Mouse (Mus musculus) midbrain, embryonic 11.5 days (tissue): ENCODE measurements at regions not wholly inside any gene's neighbourhood (a gene's known extent, or its start where the extent isn't known, plus 50 kb on each side); places are given as distances from the start of the nearest gene placed in this dataset.

Experiments
- ATAC-seq: fragments of 200-750 bp; cut with Nextera tagmentation; 2 replicates; pipeline ENCODE4 v1.8.0; 2017; ENCODE audit warnings: moderate TSS enrichment, moderate library complexity; ENCODE audit not compliant: low FRiP score
- DNase-seq: peaks from one replicate; pipeline ENCODE4 v3.0.0; 2015; ENCODE audit warnings: low spot score; ENCODE audit errors: missing footprints
- H3K27ac ChIP-seq: fragments of 300-500 bp; sonication (generic); 2 replicates; pipeline ENCODE4 v1.5.1; 2014; ENCODE audit warnings: low read depth, low read length
- H3K27me3 ChIP-seq: fragments of 300-500 bp; sonication (generic); 2 replicates; pipeline ENCODE4 v1.6.1; 2014; ENCODE audit warnings: mild to moderate bottlenecking, low read length, moderate library complexity, mixed read lengths; ENCODE audit not compliant: control insufficient read depth, insufficient read depth
- H3K36me3 ChIP-seq: fragments of 300-500 bp; sonication (generic); 2 replicates; pipeline ENCODE4 v1.6.1; 2014; ENCODE audit warnings: mild to moderate bottlenecking, low read length, moderate library complexity, mixed read lengths; ENCODE audit not compliant: control insufficient read depth, insufficient read depth
- H3K4me1 ChIP-seq: fragments of 300-500 bp; sonication (generic); 2 replicates; pipeline ENCODE4 v1.6.1; 2014; ENCODE audit warnings: low read length; ENCODE audit not compliant: control insufficient read depth, insufficient read depth
- H3K4me2 ChIP-seq: fragments of 300-500 bp; sonication (generic); 2 replicates; pipeline ENCODE4 v1.6.1; 2014; ENCODE audit warnings: mild to moderate bottlenecking, moderate library complexity
- H3K4me3 ChIP-seq: fragments of 300-500 bp; sonication (generic); 2 replicates; pipeline ENCODE4 v1.5.1; 2014; ENCODE audit warnings: low read depth, low read length
- H3K9ac ChIP-seq: fragments of 300-500 bp; sonication (generic); 2 replicates; pipeline ENCODE4 v1.6.1; 2014; ENCODE audit warnings: low read length
- H3K9me3 ChIP-seq: fragments of 300-500 bp; sonication (generic); 2 replicates; pipeline ENCODE4 v1.6.1; 2016; ENCODE audit warnings: low read length; ENCODE audit not compliant: control insufficient read depth
- WGBS: fragments of 180-500 bp; shearing (Covaris S2); extraction: QIAGEN DNeasy Blood & Tissue Kit; methylation state at CpG from one replicate; pipeline ENCODE4 v1.1.7; 2014; 5-methylcytosine and 5-hydroxymethylcytosine counted together

DNA sequence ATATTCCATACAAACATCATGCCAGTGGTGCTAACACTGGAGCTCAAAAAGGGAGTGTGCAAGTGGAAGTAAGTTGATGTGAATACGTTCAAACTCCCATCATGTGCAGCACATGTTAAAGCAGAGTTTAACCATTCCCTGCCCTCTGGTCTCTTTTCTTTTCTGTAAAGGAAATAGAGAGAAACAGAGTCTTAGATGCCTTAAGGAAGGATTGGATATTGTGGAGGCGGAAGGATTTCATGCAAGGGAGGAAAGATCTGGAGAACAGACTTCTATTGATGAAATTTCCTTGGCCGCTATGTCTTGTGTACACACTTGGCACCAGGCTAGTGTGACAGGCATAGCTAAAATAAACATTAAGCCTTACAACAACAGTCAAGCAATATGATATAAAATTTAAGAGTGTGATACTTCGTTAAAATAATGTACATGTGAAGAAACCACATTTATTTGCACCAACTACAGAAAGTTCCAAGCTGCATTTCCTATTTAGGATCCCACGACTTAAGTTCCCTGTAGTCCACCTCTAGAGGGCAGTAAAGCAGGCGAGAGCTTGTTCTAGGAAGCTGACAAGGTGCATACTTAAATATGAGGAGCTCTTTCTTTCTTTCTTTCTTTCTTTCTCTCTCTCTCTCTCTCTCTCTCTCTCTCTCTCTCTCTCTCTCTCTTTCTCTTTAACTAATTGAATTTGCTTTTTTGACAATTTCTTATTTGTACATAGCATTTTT is 246.8 kb upstream of the Mms22l start:
- H3K36me3 ChIP-seq = no peaks in the 10 kb centered on the region
- DNase-seq (peak; percentile 84), ATAC-seq (no peak)
- 42% methylated on average over 6 of the region's 6 CpGs for WGBS
- no peak overlapping the region for H3K4me3 ChIP-seq
- no peaks in the 10 kb centered on the region for H3K27me3 ChIP-seq
- H3K4me2 ChIP-seq = no peak overlapping the region
- no peak overlapping the region for H3K27ac ChIP-seq
- H3K4me1 ChIP-seq = no peaks in the 10 kb centered on the region
- H3K9me3 ChIP-seq = no peaks in the 10 kb centered on the region
- H3K9ac ChIP-seq = no peak overlapping the region

DNA sequence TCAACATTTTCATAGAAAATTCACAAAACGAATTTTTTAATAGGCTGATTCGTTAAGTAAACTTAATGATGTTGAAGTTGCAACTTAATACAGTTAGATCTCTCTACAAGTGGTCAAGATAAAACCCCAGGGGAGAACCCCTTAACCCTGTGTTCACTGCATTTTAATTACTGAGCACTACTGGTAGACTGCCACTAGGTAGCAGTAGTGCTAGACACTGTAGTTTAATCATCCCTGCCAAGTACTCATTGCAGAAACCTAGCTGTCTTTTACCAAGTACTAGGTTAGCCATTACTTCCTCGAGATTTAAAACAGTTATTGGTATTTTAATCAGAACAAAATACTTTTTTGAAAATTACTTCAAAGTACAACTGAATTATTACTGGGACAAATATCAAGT is 218.1 kb upstream of the Mms22l start:
- ATAC-seq = 0 out of 2 replicates have a peak, but pooled peaks have one; percentile 24
- WGBS = 56% methylated on average over 3 of the region's 3 CpGs
- H3K4me2 ChIP-seq = no peak overlapping the region

More for the DNA sequence above, 218.1 kb upstream of the Mms22l start:
- Histone ChIP-seq H3K9ac (no peak overlapping the region), H3K27me3 (no peaks in the 10 kb centered on the region), H3K36me3 (no peaks in the 10 kb centered on the region), H3K4me1 (no peaks in the 10 kb centered on the region), H3K27ac (no peak overlapping the region), H3K4me3 (no peak overlapping the region), H3K9me3 (no peaks in the 10 kb centered on the region)
- DNase-seq = no peak
